Mouse (Mus musculus) stomach, embryonic 14.5 days (tissue): ENCODE measurements at regions not wholly inside any gene's neighbourhood (a gene's known extent, or its start where the extent isn't known, plus 50 kb on each side); places are given as distances from the start of the nearest gene placed in this dataset.

Source experiments
- ATAC-seq: fragments of 200-750 bp; cut with Nextera tagmentation; 2 replicates; pipeline ENCODE4 v1.8.0; 2017; ENCODE audit warnings: low read depth, moderate TSS enrichment; ENCODE audit not compliant: insufficient number of reproducible peaks, insufficient read depth, low FRiP score
- H3K27ac ChIP-seq: fragments of 300-500 bp; sonication (generic); 2 replicates; pipeline ENCODE4 v1.5.1; 2014; ENCODE audit warnings: mild to moderate bottlenecking, low read length, moderate library complexity, mixed read lengths
- H3K27me3 ChIP-seq: fragments of 300-500 bp; sonication (generic); 2 replicates; pipeline ENCODE4 v1.6.1; 2014; ENCODE audit warnings: low read length, control low read depth, mixed read lengths; ENCODE audit not compliant: control insufficient read depth, insufficient read depth
- H3K36me3 ChIP-seq: fragments of 300-500 bp; sonication (generic); 2 replicates; pipeline ENCODE4 v1.6.1; 2014; ENCODE audit warnings: mild to moderate bottlenecking, control low read depth, low read length, moderate library complexity, mixed read lengths; ENCODE audit not compliant: control insufficient read depth, insufficient read depth
- H3K4me1 ChIP-seq: fragments of 300-500 bp; sonication (generic); 2 replicates; pipeline ENCODE4 v1.6.1; 2014; ENCODE audit warnings: low read length, control low read depth, mixed read lengths; ENCODE audit not compliant: control insufficient read depth, insufficient read depth
- H3K4me2 ChIP-seq: fragments of 300-500 bp; sonication (generic); replicated peaks from 2 replicates; pipeline ENCODE4 v1.6.1; 2014; ENCODE audit warnings: low read depth, low read length, control low read depth
- H3K4me3 ChIP-seq: fragments of 300-500 bp; sonication (generic); 2 replicates; pipeline ENCODE4 v1.5.1; 2014; ENCODE audit warnings: low read depth, low read length, control low read depth
- H3K9ac ChIP-seq: fragments of 300-500 bp; sonication (generic); replicated peaks from 2 replicates; pipeline ENCODE4 v1.6.1; 2014; ENCODE audit warnings: low read depth, mild to moderate bottlenecking, control low read depth, low read length, moderate library complexity, mixed read lengths
- H3K9me3 ChIP-seq: fragments of 300-500 bp; sonication (generic); 2 replicates; pipeline ENCODE4 v1.6.1; 2016; ENCODE audit warnings: low read depth, low read length, control low read depth; ENCODE audit not compliant: control insufficient read depth
- WGBS: fragments of 180-500 bp; shearing (Covaris S2); extraction: QIAGEN DNeasy Blood & Tissue Kit; methylation state at CpG from one replicate; pipeline ENCODE4 v1.1.7; 2014; 5-methylcytosine and 5-hydroxymethylcytosine counted together

- H3K9ac ChIP-seq, result no peak overlapping the region
- peak overlapping the region; percentile 71; the same call in 1 of the 2 replicates for H3K27ac ChIP-seq
- H3K27me3 ChIP-seq, result no peaks in the 10 kb centered on the region
- no peak for ATAC-seq
- H3K4me3 ChIP-seq, result no peak overlapping the region
- peaks cover 12% of the 10 kb centered on the region; the same call in 1 of the 2 replicates for H3K4me1 ChIP-seq
- H3K4me2 ChIP-seq, result no peak overlapping the region
- WGBS, result 56% methylated on average over 11 of the region's 11 CpGs
- H3K9me3 ChIP-seq, result no peaks in the 10 kb centered on the region
- H3K36me3 ChIP-seq, result no peaks in the 10 kb centered on the region
These were observed 110.8 kb downstream of the 2410131K14Rik start for GRCm38 (mm10) chr5:118355691-118356337.

GRCm38 (mm10) chr5:118359646-118360373, 114.8 kb downstream of the 2410131K14Rik start:
- Histone ChIP-seq H3K4me1 (peaks cover 12% of the 10 kb centered on the region; the same call in 1 of the 2 replicates), H3K36me3 (no peaks in the 10 kb centered on the region), H3K27ac (no peak overlapping the region), H3K4me2 (no peak overlapping the region), H3K9ac (no peak overlapping the region), H3K27me3 (no peaks in the 10 kb centered on the region), H3K9me3 (no peaks in the 10 kb centered on the region), H3K4me3 (no peak overlapping the region)
- no peak for ATAC-seq
- 60% methylated on average over 13 of the region's 13 CpGs for WGBS

- H3K27me3 ChIP-seq, result no peaks in the 10 kb centered on the region
- no peaks in the 10 kb centered on the region for H3K36me3 ChIP-seq
- no peak overlapping the region for H3K4me3 ChIP-seq
- no peaks in the 10 kb centered on the region for H3K9me3 ChIP-seq
- WGBS, result 78% methylated on average over 16 of the region's 16 CpGs
- no peak overlapping the region for H3K4me2 ChIP-seq
- ATAC-seq, result no peak
- peaks cover 4% of the 10 kb centered on the region; the same call in 1 of the 2 replicates for H3K4me1 ChIP-seq
- H3K27ac ChIP-seq, result no peak overlapping the region
- no peak overlapping the region for H3K9ac ChIP-seq
These were observed 115.5 kb downstream of the 2410131K14Rik start for GRCm38 (mm10) chr5:118360374-118361064.

DNA sequence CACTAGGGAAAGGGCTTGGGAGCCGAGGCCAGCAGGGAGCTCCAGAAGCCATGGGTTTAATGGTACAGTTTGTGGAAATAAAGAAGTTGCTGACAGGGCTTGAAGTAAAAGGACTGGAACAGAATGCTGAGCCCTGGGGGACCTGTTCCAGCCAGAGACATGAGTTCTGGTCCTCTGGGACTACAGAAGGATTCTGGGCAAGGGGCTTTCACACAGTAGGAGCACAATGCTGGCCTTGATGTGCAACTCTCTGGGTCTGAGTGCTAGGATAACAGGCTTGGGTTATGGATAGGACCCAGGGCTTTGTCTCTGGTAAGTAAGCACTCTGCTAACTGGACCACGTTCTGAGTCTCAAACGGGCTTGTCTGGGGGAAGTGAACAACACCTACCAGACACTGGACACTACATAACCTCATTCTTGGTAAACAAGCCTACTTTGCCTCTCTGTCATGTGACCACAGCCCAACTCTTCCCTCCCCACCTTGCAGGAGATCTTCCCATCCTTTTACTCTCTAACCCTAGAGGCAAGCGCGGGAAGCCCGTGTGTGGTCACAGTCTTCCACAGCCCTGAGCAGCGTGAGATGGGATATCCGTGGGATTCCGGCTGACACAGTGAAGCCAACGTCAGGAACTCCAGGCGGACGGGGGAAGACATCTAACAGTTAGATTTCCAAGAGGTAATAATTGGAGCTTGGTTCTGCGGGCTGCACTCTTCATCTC, 116.3 kb downstream of the 2410131K14Rik start:
- no peaks in the 10 kb centered on the region for H3K9me3 ChIP-seq
- H3K4me2 ChIP-seq, result no peak overlapping the region
- H3K27me3 ChIP-seq, result no peaks in the 10 kb centered on the region
- 78% methylated on average over 13 of the region's 13 CpGs for WGBS
- ATAC-seq, result no peak
- H3K27ac ChIP-seq, result no peak overlapping the region
- no peak overlapping the region for H3K4me3 ChIP-seq
- H3K36me3 ChIP-seq, result no peaks in the 10 kb centered on the region
- H3K9ac ChIP-seq, result no peak overlapping the region
- peaks cover 4% of the 10 kb centered on the region; the same call in 1 of the 2 replicates for H3K4me1 ChIP-seq

GRCm38 (mm10) chr5:118361853-118362406, 116.9 kb downstream of the 2410131K14Rik start:
- 76% methylated on average over 8 of the region's 8 CpGs for WGBS
- Histone ChIP-seq H3K4me3 (no peak overlapping the region), H3K4me1 (peaks cover 4% of the 10 kb centered on the region; the same call in 1 of the 2 replicates), H3K4me2 (no peak overlapping the region), H3K27ac (no peak overlapping the region), H3K9ac (no peak overlapping the region), H3K9me3 (no peaks in the 10 kb centered on the region), H3K27me3 (no peaks in the 10 kb centered on the region), H3K36me3 (no peaks in the 10 kb centered on the region)
- no peak for ATAC-seq

GRCm38 (mm10) chr5:118362738-118363137, 117.7 kb downstream of the 2410131K14Rik start:
- no peak overlapping the region for H3K27ac ChIP-seq
- H3K9ac ChIP-seq, result no peak overlapping the region
- ATAC-seq, result no peak
- H3K4me3 ChIP-seq, result no peak overlapping the region
- no peak overlapping the region for H3K4me2 ChIP-seq
- H3K36me3 ChIP-seq, result no peaks in the 10 kb centered on the region
- H3K9me3 ChIP-seq, result no peaks in the 10 kb centered on the region
- H3K27me3 ChIP-seq, result no peaks in the 10 kb centered on the region
- H3K4me1 ChIP-seq, result peaks cover 4% of the 10 kb centered on the region; the same call in 1 of the 2 replicates
- WGBS, result 49% methylated on average over 4 of the region's 4 CpGs

DNA sequence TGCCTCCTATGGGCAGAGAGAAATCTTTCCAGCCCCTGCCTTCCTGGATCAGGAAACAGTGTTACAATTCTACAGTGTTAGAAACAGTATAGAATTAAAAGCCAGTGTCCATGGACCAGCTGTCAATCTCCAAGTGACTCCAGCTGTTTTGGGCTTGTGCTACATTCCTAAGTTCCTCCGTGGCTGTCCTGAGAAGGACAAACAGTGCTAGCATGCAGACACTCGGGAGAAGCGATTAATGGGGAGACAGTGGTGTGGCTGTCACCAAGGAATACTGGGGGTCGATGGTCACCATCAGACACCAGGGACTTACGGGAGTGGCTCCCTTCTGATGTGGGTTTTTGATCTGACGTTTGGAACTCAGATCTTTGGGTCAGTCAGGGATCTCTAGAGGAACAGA, 118.1 kb downstream of the 2410131K14Rik start:
- H3K27me3 ChIP-seq, result no peaks in the 10 kb centered on the region
- peaks cover 4% of the 10 kb centered on the region; the same call in 1 of the 2 replicates for H3K4me1 ChIP-seq
- no peak overlapping the region for H3K9ac ChIP-seq
- H3K4me3 ChIP-seq, result no peak overlapping the region
- no peaks in the 10 kb centered on the region for H3K36me3 ChIP-seq
- H3K4me2 ChIP-seq, result no peak overlapping the region
- WGBS, result 58% methylated on average over 6 of the region's 6 CpGs
- H3K27ac ChIP-seq, result no peak overlapping the region
- ATAC-seq, result no peak
- no peaks in the 10 kb centered on the region for H3K9me3 ChIP-seq

DNA sequence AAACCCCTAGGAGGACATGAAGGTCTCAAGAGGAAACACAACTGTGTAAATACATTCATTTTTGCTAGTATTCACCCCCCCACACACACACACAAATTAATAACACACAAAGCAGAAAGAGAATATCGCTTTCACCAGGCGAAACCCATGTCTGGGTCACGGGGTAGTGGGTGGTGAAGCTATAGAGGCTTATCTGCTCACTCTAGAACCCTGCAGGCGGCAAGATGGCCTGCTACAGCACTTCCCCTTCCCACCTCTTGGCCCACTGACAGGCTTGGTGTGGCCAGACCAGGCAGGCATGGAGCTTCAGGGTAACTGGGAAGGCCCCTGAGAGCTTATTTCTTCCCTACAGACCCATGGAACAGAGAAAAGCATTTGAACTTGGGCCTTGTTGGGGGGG, 119.6 kb downstream of the 2410131K14Rik start:
- no peak overlapping the region for H3K4me3 ChIP-seq
- no peaks in the 10 kb centered on the region for H3K27me3 ChIP-seq
- H3K36me3 ChIP-seq, result no peaks in the 10 kb centered on the region
- H3K4me1 ChIP-seq, result peaks cover 4% of the 10 kb centered on the region; the same call in 1 of the 2 replicates
- no peak for ATAC-seq
- no peak overlapping the region for H3K9ac ChIP-seq
- H3K27ac ChIP-seq, result no peak overlapping the region
- no peak overlapping the region for H3K4me2 ChIP-seq
- H3K9me3 ChIP-seq, result no peaks in the 10 kb centered on the region
- 87% methylated on average over 4 of the region's 4 CpGs for WGBS
